Mouse (Mus musculus) central nervous system, embryonic 14 days (tissue): Measurements from ENCODE around the gene BC030867. TPM values are rescaled to one million over a fixed set of nuclear protein-coding genes. Genes with fewer than 3 reads are reported as not detected.

Experiments used
- polyA plus RNA-seq: library from polyadenylated mRNA; depleted of rRNA; stranded (reverse); fragments of >200 nt; gene quantifications from 2 replicates; pipeline ENCODE4 v1.2.3, GENCODE M21; 2012; rRNA removed

Gene BC030867
- 6.6 and 7.9 TPM in 2 replicates for polyA plus RNA-seq

DNA sequence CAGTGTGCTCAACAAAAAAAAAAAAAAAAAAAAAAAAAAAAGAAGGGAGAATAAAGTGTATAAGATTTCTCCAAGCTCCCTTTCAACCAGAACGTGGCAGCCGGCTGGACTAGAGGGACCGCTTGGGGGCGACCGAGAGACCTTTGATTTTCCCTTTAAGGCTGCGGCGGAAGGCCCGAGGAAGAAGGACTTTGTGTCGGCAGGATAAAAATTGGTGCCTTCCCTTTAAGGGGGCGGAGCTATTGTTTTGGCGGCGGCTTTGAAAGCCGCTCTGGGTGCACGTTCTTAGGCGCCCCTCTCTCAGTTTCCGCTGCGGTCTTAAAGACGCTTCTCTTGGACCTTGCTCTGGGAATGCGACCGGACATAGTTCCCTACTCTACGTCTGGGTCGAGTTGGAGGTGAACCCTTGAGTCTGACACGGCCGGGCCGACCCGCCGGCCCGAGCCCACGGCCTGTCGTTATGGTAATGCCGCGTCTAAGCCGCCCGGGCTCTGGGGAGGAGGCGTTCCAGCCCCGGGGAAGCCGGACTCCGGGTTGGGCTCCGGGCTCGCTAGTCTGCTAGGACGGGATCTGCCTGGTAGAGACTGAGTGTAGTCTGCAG, at the start of gene BC030867:
Gene BC030867, plus strand, starts transcription at position 253 of the 601 bp plus-strand sequence.

DNA sequence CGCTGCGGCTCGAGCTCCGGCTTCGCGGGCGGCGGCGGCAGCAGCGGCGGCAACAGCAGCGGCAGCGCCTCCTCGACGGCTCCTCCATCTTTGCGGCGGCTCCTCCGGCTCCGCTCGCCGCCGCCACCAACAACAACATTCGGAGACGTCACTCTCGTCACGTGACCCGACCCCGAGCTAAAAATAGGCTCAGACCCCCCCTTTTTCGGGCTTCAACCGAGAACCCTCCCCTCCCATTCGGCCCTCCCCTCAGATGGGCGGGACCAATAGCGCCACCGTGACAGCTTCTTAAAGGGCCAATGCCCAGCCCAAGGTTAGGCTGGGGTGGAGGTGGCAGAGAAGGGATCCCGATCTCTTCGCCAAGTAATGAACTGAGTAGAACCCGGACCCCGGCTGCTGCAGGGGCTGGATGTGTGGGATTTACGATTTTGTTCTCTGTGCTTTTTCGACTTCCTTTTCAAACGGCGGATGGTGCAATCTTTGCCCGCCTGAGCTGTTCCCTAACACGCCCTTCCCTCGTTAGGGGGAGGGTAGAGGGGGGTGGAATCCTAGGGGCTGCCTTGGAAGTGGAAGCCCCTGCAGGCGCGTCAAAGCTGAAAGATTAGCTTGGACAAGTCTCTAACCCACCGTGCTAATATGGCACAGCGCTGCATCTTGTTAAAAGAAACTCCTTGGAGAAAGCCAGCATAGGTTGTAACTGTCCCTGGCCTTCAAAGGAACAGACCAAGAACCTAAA, 18.5 kb upstream of the BC030867 start, which contains the start of gene Hdac5:
Gene Hdac5, minus strand, starts transcription at position 161 of the 736 bp plus-strand sequence.

DNA sequence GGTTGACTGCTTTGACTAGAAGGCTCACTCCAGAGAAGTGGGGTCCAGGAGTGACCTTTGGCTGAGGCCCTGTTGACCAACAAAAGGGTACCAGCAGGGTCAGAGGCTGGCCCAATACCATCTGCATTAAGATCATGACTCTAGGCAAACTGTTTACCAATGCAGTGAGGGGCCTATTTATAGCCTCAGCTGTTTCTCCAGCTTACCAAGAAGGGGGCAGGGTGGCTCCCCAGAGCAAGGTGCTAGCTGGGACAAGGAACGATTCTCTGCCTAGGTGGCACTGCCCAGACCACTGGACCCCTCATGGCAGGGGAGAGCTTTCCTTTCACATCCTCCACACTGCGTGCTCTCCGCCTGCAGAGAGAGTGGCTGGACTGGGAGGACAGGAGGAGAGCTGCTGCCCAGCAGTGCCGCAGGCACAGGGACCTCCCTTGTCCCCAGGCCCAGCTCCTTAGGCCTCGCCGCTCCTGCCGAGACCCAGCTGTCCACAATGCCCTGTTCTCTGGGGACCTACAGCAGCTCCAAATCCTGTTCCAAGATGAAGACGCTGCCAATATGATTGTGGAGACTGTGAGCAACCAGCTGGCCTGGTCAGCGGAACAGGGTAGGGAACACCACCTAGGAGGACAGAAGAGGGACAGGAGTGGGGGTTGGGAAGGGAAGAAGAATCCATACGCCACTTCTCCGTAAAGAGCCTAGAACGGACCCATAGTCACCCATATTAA, 20.0 kb downstream of the BC030867 start, which contains the start of gene Asb16:
Gene Asb16, plus strand, starts transcription at position 224 of the 725 bp plus-strand sequence.

DNA sequence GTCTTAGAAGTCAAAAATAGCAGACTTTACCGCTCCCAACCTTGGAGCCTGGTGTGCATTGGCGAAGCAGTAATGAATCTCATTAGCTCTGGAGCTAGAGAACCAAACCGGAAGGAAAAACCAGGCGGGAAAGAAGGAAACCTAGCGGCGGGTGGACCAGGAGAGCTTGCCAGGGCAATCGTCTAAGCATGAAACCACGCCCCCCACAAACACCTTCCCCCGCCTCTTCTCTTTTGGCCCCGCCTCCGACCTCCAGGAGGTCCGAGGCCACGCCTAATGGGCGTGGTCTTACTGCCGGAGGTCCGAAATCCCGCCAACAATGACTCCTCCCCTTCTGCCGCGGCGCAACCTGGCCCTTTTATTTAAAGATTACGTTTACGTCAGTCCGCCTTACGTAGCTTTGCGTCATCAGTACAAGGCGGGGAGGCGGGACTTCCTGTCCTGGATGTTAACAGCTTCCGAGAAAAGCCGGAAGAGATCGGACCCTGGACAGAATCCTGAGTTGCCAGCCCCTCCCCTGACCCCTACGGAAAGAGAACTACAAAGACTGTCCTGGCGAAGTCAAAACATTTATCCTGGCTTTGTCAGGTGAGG, 35.9 kb downstream of the BC030867 start, which contains the start of gene Tmub2:
Gene Tmub2, plus strand, starts transcription at position 431 of the 594 bp plus-strand sequence.

DNA sequence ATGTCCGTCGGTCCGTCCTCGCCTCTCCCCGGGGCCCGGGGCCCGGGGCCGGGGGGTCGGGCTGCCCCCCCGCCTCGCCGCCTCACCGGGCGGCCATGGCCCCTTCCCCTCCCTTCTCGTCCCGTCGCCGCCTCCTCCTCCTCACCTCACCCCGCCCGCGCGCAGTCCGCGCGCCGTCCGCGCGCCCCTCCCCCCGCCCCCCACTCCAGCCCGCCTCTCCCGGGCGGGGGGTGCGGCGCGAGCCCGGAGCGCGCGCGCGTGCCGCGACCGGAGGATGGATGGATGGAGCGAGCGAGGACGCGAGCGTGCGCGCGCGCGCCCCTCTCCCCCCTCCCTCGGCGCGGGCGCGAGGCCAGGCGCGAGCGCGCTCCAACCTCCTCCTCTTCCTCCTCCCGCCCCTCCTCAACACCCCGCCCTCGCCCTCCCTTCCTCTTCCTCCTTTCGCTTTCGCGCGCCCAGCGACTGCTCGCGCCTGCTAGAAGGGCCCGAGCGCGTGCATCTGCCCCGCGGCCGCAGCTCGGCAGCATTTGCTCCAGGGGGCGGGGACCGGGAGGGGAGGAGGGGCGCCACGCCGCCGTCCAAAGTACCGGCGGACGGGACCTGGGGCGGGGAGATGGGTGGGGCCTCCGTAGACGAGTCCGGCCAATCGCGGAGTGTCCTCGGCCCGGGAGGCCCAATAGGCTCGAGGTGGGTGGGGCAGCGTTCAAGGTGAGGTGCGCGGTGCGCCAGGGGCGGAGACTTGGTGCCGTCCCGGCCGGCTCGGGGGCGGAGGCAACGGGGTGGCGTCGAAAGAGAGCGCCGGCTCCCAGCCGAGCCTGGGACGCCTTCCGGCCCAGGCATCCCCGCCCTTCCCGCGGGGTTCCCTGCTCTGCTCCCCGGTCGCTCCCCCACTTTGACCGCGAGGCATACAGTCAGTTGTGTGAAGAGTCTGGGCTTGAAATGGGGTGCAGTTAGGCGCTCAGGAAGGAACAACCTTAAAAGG, 48.1 kb downstream of the BC030867 start, which contains the start of gene Atxn7l3:
Gene Atxn7l3, minus strand, starts transcription at position 141 of the 982 bp plus-strand sequence.

Other genes with a start within 250 kb of the BC030867 start
- gene Mpp3, start 220.4 kb upstream of the BC030867 start, polyA plus RNA-seq, result 43.1 and 46.8 TPM in 2 replicates
- gene Cd300lg, start 207.4 kb upstream of the BC030867 start, polyA plus RNA-seq, result 0.06 and 0.20 TPM in 2 replicates
- 36.5 and 39.4 TPM in 2 replicates for gene Mpp2, start 160.4 kb upstream of the BC030867 start, polyA plus RNA-seq
- gene Ppy, start 147.6 kb upstream of the BC030867 start, polyA plus RNA-seq, result not detected in 2 replicates
- gene Pyy, start 141.1 kb upstream of the BC030867 start, polyA plus RNA-seq, result 1.4 and 3.4 TPM in 2 replicates
- gene Nags, start 103.4 kb upstream of the BC030867 start, polyA plus RNA-seq, result 0.01 and 0.05 TPM in 2 replicates
- 33.3 and 33.4 TPM in 2 replicates for gene Tmem101, start 92.5 kb upstream of the BC030867 start, polyA plus RNA-seq
- gene Lsm12, start 63.6 kb upstream of the BC030867 start, polyA plus RNA-seq, result 40.8 and 42.9 TPM in 2 replicates
- gene G6pc3, start 59.3 kb upstream of the BC030867 start, polyA plus RNA-seq, result 51.2 and 51.4 TPM in 2 replicates
- gene Hdac5, start 18.7 kb upstream of the BC030867 start, polyA plus RNA-seq, result 110 and 122 TPM in 2 replicates
- 0.18 and 0.61 TPM in 2 replicates for gene Asb16, start 19.9 kb downstream of the BC030867 start, polyA plus RNA-seq
- gene Tmub2, start 36.0 kb downstream of the BC030867 start, polyA plus RNA-seq, result 71.1 and 71.5 TPM in 2 replicates
- gene Atxn7l3, start 47.7 kb downstream of the BC030867 start, polyA plus RNA-seq, result 98.9 and 102 TPM in 2 replicates
- gene Ubtf, start 70.9 kb downstream of the BC030867 start, polyA plus RNA-seq, result 86.7 and 91.9 TPM in 2 replicates
- 1.8 and 2.4 TPM in 2 replicates for gene Slc4a1, start 117.3 kb downstream of the BC030867 start, polyA plus RNA-seq
- 276 and 292 TPM in 2 replicates for gene Rundc3a, start 144.5 kb downstream of the BC030867 start, polyA plus RNA-seq
- gene Slc25a39, start 159.1 kb downstream of the BC030867 start, polyA plus RNA-seq, result 104 and 105 TPM in 2 replicates
- gene Grn, start 181.4 kb downstream of the BC030867 start, polyA plus RNA-seq, result 36.2 and 61.6 TPM in 2 replicates
- gene Fam171a2, start 198.8 kb downstream of the BC030867 start, polyA plus RNA-seq, result 166 and 168 TPM in 2 replicates
- 4.2 and 6.0 TPM in 2 replicates for gene Itga2b, start 221.2 kb downstream of the BC030867 start, polyA plus RNA-seq